Mouse (Mus musculus): ENCODE data around the gene Jmjd4. TPM values are rescaled to one million over a fixed set of nuclear protein-coding genes. Genes with fewer than 3 reads are reported as not detected.

Jmjd4 gene
- polyA plus RNA-seq, 1 experiment, result 6.2 TPM

DNA sequence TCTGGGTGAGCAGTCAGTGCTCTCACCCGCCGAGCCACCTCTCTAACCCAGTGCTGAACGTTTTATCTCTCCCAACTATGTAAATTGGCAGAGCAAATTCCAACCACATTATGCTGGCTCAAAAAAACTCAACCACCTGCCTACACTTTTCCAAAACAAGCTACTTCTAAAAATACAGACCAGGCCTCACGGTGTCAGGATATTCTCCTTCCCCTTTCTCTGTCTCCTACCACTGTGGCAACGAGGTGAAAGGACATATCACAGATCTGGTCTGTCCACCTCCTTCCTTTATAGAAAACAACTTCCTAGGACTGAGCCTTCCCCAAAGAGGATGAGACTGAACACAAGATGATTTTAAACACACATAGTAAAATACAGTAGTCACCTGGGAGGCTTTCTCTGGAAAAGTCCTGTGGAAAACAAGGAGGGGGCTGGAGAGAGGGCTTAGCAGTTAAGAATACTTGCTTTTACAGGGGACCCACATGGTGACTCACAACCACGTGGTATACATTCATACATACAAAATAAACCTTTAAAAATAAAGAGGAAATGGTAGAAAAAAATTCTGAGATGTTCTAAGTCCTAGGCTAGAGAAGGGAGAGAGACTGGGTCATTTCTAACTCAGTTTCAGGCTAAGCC lies 46.9 kb downstream of the Jmjd4 start:
- H3K36me3 ChIP-seq (ENCODE audit: control insufficient read depth, insufficient read depth, low read length), result peaks cover 3% of the 10 kb centered on the region
- no peaks in the 10 kb centered on the region for H3K27me3 ChIP-seq (replicated peaks; ENCODE audit: control insufficient read depth, insufficient read depth, low read length)
- DNase-seq, result no peak
- TF ChIP-seq POLR2A (IDR thresholded peaks at IDR 0.05; ENCODE audit: low read depth, low read length) (no peak), CTCF (conservative IDR thresholded peaks at IDR 0.05; ENCODE audit: insufficient read depth, insufficient read length, low read depth, low read length) (no peak)
- H3K4me1 ChIP-seq (ENCODE audit: control insufficient read depth, insufficient read depth, low read length), result no peaks in the 10 kb centered on the region
- H3K27ac ChIP-seq (ENCODE audit: insufficient read depth, low read depth, low read length), result no peak overlapping the region
- no peak overlapping the region for H3K4me3 ChIP-seq (ENCODE audit: insufficient read depth, low read depth, low read length)
- WGBS, result 81% methylated on average over 6 of the region's 6 CpGs

- no peaks in the 10 kb centered on the region for H3K27me3 ChIP-seq (replicated peaks; ENCODE audit: control insufficient read depth, insufficient read depth, low read length)
- no peak overlapping the region for H3K4me3 ChIP-seq (ENCODE audit: insufficient read depth, low read depth, low read length)
- peaks cover 3% of the 10 kb centered on the region for H3K36me3 ChIP-seq (ENCODE audit: control insufficient read depth, insufficient read depth, low read length)
- no peak for DNase-seq
- WGBS, result 93% methylated on average over 7 of the region's 7 CpGs
- H3K4me1 ChIP-seq (ENCODE audit: control insufficient read depth, insufficient read depth, low read length), result no peaks in the 10 kb centered on the region
- no peak overlapping the region for H3K27ac ChIP-seq (ENCODE audit: insufficient read depth, low read depth, low read length)
- TF ChIP-seq CTCF (conservative IDR thresholded peaks at IDR 0.05; ENCODE audit: insufficient read depth, insufficient read length, low read depth, low read length), result no peak
Measured at GRCm38 (mm10) chr11:59497747-59498146, 47.9 kb downstream of the Jmjd4 start.

DNA sequence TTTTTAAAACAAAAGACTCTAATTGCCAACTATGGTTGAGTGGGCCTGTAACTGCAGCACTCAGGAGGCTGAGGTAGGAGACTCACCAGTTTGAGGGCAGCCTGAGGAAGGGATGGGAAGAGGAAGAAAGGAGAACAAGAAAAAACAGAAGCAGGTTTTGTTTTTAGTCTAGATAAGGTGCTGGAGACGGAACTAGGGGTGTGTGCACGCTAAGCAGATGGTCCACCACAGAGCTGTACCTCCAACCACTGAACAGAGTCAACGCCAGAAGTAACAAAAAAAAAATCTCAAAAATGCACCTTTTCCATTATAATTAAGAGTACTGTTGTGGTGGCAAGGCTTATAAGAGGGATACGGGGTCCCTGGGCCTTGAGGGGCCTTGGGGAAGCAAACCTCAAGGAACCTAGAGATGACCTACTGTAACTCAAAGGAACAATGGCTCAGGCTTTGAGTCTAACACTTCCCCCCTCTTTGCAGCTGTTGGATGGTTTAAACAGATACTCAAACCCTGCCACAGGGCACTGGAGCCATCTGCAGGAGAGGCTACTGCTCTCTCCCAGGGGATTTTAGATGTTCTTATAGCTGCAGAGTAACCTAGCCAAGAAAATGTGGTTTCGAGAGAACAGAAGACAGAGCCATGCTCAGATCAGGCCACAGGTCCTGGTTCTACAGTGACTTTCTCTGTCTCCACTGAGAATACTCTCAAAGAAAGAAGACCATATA lies 52.3 kb downstream of the Jmjd4 start:
- 95% methylated on average over 5 of the region's 5 CpGs for WGBS
- Histone ChIP-seq H3K36me3 (ENCODE audit: control insufficient read depth, insufficient read depth, low read length) (peaks cover 4% of the 10 kb centered on the region), H3K4me3 (ENCODE audit: insufficient read depth, low read depth, low read length) (no peak overlapping the region), H3K27me3 (replicated peaks; ENCODE audit: control insufficient read depth, insufficient read depth, low read length) (no peaks in the 10 kb centered on the region), H3K4me1 (ENCODE audit: control insufficient read depth, insufficient read depth, low read length) (no peaks in the 10 kb centered on the region), H3K27ac (ENCODE audit: insufficient read depth, low read depth, low read length) (no peak overlapping the region)
- no peak for DNase-seq
- TF ChIP-seq POLR2A (IDR thresholded peaks at IDR 0.05; ENCODE audit: low read depth, low read length) (no peak), CTCF (conservative IDR thresholded peaks at IDR 0.05; ENCODE audit: insufficient read depth, insufficient read length, low read depth, low read length) (no peak)

GRCm38 (mm10) chr11:59505351-59505838 lies 55.5 kb downstream of the Jmjd4 start:
- H3K27ac ChIP-seq (ENCODE audit: insufficient read depth, low read depth, low read length), result peak overlapping the region; percentile 51
- H3K27me3 ChIP-seq (replicated peaks; ENCODE audit: control insufficient read depth, insufficient read depth, low read length), result no peaks in the 10 kb centered on the region
- H3K36me3 ChIP-seq (ENCODE audit: control insufficient read depth, insufficient read depth, low read length), result peaks cover 2% of the 10 kb centered on the region
- H3K4me1 ChIP-seq (ENCODE audit: control insufficient read depth, insufficient read depth, low read length), result no peaks in the 10 kb centered on the region; the same call in 1 of the 2 replicates
- H3K4me3 ChIP-seq (ENCODE audit: insufficient read depth, low read depth, low read length), result peak overlapping the region; percentile 87
- no peak for TF ChIP-seq POLR2A (IDR thresholded peaks at IDR 0.05; ENCODE audit: low read depth, low read length)
- no peak for TF ChIP-seq CTCF (conservative IDR thresholded peaks at IDR 0.05; ENCODE audit: insufficient read depth, insufficient read length, low read depth, low read length)
- 1% methylated on average over 21 of the region's 21 CpGs for WGBS
- DNase-seq, result peak; percentile 75

DNA sequence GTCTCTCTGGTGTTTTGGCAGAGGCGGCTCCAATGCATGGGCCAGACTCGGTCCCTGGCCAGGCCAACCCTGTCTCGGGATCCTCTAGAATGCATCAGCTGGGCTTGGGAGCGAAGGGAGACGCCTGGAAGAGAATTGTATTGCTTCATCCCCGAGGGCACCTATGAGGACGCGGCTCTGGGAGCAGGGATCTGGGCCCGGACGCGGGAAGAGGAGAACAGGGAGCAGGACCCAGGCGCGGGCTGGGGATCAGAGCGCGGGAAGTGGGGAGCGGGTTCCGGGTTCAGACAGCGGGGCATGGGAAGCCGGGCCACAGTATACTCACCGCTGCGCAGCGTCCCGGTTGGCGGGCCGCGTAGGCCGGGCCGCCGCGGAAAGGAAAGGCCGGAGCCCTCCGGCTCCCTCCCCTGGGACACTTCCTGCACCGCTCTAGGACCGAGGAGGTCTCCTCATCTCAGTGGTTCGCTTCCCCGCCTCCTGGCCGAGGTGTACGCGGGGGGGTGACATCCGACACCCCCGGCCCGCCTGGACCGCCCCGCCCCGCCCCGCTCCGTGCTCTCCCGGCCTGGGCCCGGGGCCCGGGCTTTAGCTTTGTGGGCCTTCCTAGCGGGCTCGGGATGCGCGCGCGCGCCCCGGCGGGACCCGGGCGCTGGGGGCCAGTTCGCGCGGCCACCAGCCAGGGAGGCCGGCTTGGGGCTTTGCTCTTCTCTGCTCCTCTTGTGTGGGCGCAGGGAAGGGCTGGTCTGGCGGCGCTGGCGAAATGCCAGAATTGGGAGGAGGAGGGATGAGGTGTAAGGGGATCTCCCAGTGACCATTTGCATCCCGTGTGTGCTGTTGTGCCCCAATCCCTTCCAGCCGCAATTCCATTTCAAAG lies 56.2 kb downstream of the Jmjd4 start:
- DNase-seq, result peak; percentile 93
- no peak for TF ChIP-seq CTCF (conservative IDR thresholded peaks at IDR 0.05; ENCODE audit: insufficient read depth, insufficient read length, low read depth, low read length)
- peak; percentile 44 for TF ChIP-seq POLR2A (IDR thresholded peaks at IDR 0.05; ENCODE audit: low read depth, low read length)
- under 1% methylated on average over 71 of the region's 71 CpGs for WGBS
- H3K27ac ChIP-seq (ENCODE audit: insufficient read depth, low read depth, low read length), result peak overlapping the region; percentile 51
- no peaks in the 10 kb centered on the region; the same call in 1 of the 2 replicates for H3K4me1 ChIP-seq (ENCODE audit: control insufficient read depth, insufficient read depth, low read length)
- H3K4me3 ChIP-seq (ENCODE audit: insufficient read depth, low read depth, low read length), result peak overlapping the region; percentile 87
- peaks cover 2% of the 10 kb centered on the region for H3K36me3 ChIP-seq (ENCODE audit: control insufficient read depth, insufficient read depth, low read length)
- H3K27me3 ChIP-seq (replicated peaks; ENCODE audit: control insufficient read depth, insufficient read depth, low read length), result no peaks in the 10 kb centered on the region

DNA sequence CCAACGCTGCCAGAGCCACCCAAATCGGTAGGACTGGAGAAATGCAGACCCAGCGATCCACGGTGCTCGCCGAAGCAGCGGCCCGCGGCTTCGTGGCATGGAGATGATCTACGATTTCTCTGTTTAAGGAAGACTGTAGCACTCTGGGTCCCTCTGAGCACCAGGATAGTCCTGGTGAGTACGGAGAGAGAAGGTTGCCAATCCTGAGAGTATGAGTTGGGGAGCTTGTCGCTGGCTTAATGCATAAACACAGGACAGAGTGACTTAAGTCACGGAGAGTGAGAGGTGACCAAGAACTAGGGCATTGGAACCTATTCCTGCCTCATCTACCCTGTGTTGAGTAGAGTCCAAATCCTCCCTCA lies 56.8 kb downstream of the Jmjd4 start:
- H3K36me3 ChIP-seq (ENCODE audit: control insufficient read depth, insufficient read depth, low read length), result peaks cover 2% of the 10 kb centered on the region
- TF ChIP-seq CTCF (conservative IDR thresholded peaks at IDR 0.05; ENCODE audit: insufficient read depth, insufficient read length, low read depth, low read length) (no peak), POLR2A (IDR thresholded peaks at IDR 0.05; ENCODE audit: low read depth, low read length) (no peak)
- H3K27ac ChIP-seq (ENCODE audit: insufficient read depth, low read depth, low read length), result 0 out of 2 replicates have a peak overlapping the region, but pooled peaks have one; percentile 1
- 2% methylated on average over 14 of the region's 14 CpGs for WGBS
- DNase-seq, result no peak
- H3K27me3 ChIP-seq (replicated peaks; ENCODE audit: control insufficient read depth, insufficient read depth, low read length), result no peaks in the 10 kb centered on the region
- H3K4me3 ChIP-seq (ENCODE audit: insufficient read depth, low read depth, low read length), result peak overlapping the region; percentile 87
- H3K4me1 ChIP-seq (ENCODE audit: control insufficient read depth, insufficient read depth, low read length), result no peaks in the 10 kb centered on the region; the same call in 1 of the 2 replicates

Other genes with a start within 250 kb of the Jmjd4 start
- 56.3 and 58.2 TPM in 2 replicates for gene Mrpl55, start 247.6 kb upstream of the Jmjd4 start, polyA plus RNA-seq (2012; rRNA removed)
- 19.8 and 22.1 TPM in 2 replicates for gene 2310033P09Rik, start 241.7 kb upstream of the Jmjd4 start, polyA plus RNA-seq (2012; rRNA removed)
- gene Arf1, start 221.8 kb upstream of the Jmjd4 start, polyA plus RNA-seq (2012; rRNA removed), result 490 and 503 TPM in 2 replicates
- gene Wnt3a, start 159.3 kb upstream of the Jmjd4 start, polyA plus RNA-seq (2012; rRNA removed), result not detected in 2 replicates
- 1.7 and 1.8 TPM in 2 replicates for gene Wnt9a, start 143.1 kb upstream of the Jmjd4 start, polyA plus RNA-seq (2012; rRNA removed)
- gene Prss38, start 74.4 kb upstream of the Jmjd4 start, polyA plus RNA-seq (2012; rRNA removed), result not detected in 2 replicates
- gene Snap47, start 1.1 kb downstream of the Jmjd4 start, polyA plus RNA-seq (2012; rRNA removed), result 91.7 and 104 TPM in 2 replicates
- 0.50 and 0.61 TPM in 2 replicates for gene Zfp867, start 22.4 kb downstream of the Jmjd4 start, polyA plus RNA-seq (2012; rRNA removed)
- gene Zkscan17, start 76.7 kb downstream of the Jmjd4 start, polyA plus RNA-seq (2012; rRNA removed), result 11.0 and 12.7 TPM in 2 replicates
- 0.37 and 0.42 TPM in 2 replicates for gene Nlrp3, start 91.5 kb downstream of the Jmjd4 start, polyA plus RNA-seq (2012; rRNA removed)
- not detected in 2 replicates for gene Olfr222, start 126.2 kb downstream of the Jmjd4 start, polyA plus RNA-seq (2012; rRNA removed)
- gene Olfr223, start 143.2 kb downstream of the Jmjd4 start, polyA plus RNA-seq (2012; rRNA removed), result not detected in 2 replicates
- 107 and 115 TPM in 2 replicates for gene Mprip, start 211.3 kb downstream of the Jmjd4 start, polyA plus RNA-seq (2012; rRNA removed)

All from kidney, adult 2 months (tissue).